Mouse (Mus musculus): ENCODE measurements around the gene Fbln1.

Gene Fbln1

GRCm38 (mm10) chr15:85238821-85239745 is 33.3 kb downstream of the Fbln1 start:
- DNase-seq (ENCODE audit: low read depth, low spot score), result no peak

- no peak for DNase-seq (ENCODE audit: low read depth, low spot score)
Measured at GRCm38 (mm10) chr15:85240086-85240485, 34.3 kb downstream of the Fbln1 start.

GRCm38 (mm10) chr15:85241856-85242255 is 36.1 kb downstream of the Fbln1 start:
- DNase-seq (ENCODE audit: low read depth, low spot score), result no peak

- no peak for DNase-seq (ENCODE audit: low read depth, low spot score)
Measured at GRCm38 (mm10) chr15:85244414-85245161, 38.8 kb downstream of the Fbln1 start.

- DNase-seq (ENCODE audit: low read depth, low spot score), result no peak
Measured at GRCm38 (mm10) chr15:85245241-85246010, 39.7 kb downstream of the Fbln1 start.

- no peak for DNase-seq (ENCODE audit: low read depth, low spot score)
Measured at GRCm38 (mm10) chr15:85246016-85246415, 40.3 kb downstream of the Fbln1 start.

- no peak for DNase-seq (ENCODE audit: low read depth, low spot score)
Measured at GRCm38 (mm10) chr15:85246936-85247335, 41.2 kb downstream of the Fbln1 start.

- no peak for DNase-seq (ENCODE audit: low read depth, low spot score)
Measured at GRCm38 (mm10) chr15:85248311-85248710, 42.6 kb downstream of the Fbln1 start.

- DNase-seq (ENCODE audit: low read depth, low spot score), result peak; percentile 53
Measured at GRCm38 (mm10) chr15:85249252-85249651, 43.5 kb downstream of the Fbln1 start.

GRCm38 (mm10) chr15:85250436-85250835 is 44.7 kb downstream of the Fbln1 start:
- DNase-seq (ENCODE audit: low read depth, low spot score), result peak; percentile 12

GRCm38 (mm10) chr15:85252476-85252875 is 46.7 kb downstream of the Fbln1 start:
- DNase-seq (ENCODE audit: low read depth, low spot score), result no peak

- DNase-seq (ENCODE audit: low read depth, low spot score), result peak; percentile 79
Measured at GRCm38 (mm10) chr15:85257775-85258429, 52.2 kb downstream of the Fbln1 start.

- no peak for DNase-seq (ENCODE audit: low read depth, low spot score)
Measured at GRCm38 (mm10) chr15:85262805-85263204, 57.1 kb downstream of the Fbln1 start.

GRCm38 (mm10) chr15:85266729-85267434 is 61.1 kb downstream of the Fbln1 start:
- peak; percentile 72 for DNase-seq (ENCODE audit: low read depth, low spot score)

- no peak for DNase-seq (ENCODE audit: low read depth, low spot score)
Measured at GRCm38 (mm10) chr15:85267891-85268290, 62.1 kb downstream of the Fbln1 start.

- DNase-seq (ENCODE audit: low read depth, low spot score), result no peak
Measured at GRCm38 (mm10) chr15:85272988-85273387, 67.2 kb downstream of the Fbln1 start.

GRCm38 (mm10) chr15:85277221-85277620 is 71.5 kb downstream of the Fbln1 start:
- no peak for DNase-seq (ENCODE audit: low read depth, low spot score)

GRCm38 (mm10) chr15:85278986-85279385 is 73.2 kb downstream of the Fbln1 start:
- no peak for DNase-seq (ENCODE audit: low read depth, low spot score)

GRCm38 (mm10) chr15:85282021-85282420 is 76.3 kb downstream of the Fbln1 start:
- DNase-seq (ENCODE audit: low read depth, low spot score), result no peak

- DNase-seq (ENCODE audit: low read depth, low spot score), result no peak
Measured at GRCm38 (mm10) chr15:85284651-85285050, 78.9 kb downstream of the Fbln1 start.

GRCm38 (mm10) chr15:85294632-85295031 is 88.9 kb downstream of the Fbln1 start:
- DNase-seq (ENCODE audit: low read depth, low spot score), result peak; percentile 23
